Mouse (Mus musculus): ENCODE results near the gene Gmfg. TPM values are rescaled to one million over a fixed set of nuclear protein-coding genes. Genes with fewer than 3 reads are reported as not detected.
A peak's percentile ranks its signal among the peaks of the same experiment; 100 is the strongest.

The Gmfg gene
- polyA plus RNA-seq, 1 experiment = 20.7 TPM

GRCm38 (mm10) chr7:28484192-28484591 is 46.9 kb downstream of the Gmfg start:
- DNase-seq (ENCODE audit: low spot score) = no peak

- no peak for DNase-seq (ENCODE audit: low spot score)
Measured at GRCm38 (mm10) chr7:28488030-28488491, 50.8 kb downstream of the Gmfg start.

GRCm38 (mm10) chr7:28490410-28490809 is 53.2 kb downstream of the Gmfg start:
- DNase-seq (ENCODE audit: low spot score) = peak; percentile 35

- DNase-seq (ENCODE audit: low spot score) = no peak
Measured at GRCm38 (mm10) chr7:28490903-28491302, 53.7 kb downstream of the Gmfg start.

- DNase-seq (ENCODE audit: low spot score) = no peak
Measured at GRCm38 (mm10) chr7:28492310-28492709, 55.1 kb downstream of the Gmfg start.

- DNase-seq (ENCODE audit: low spot score) = no peak
Measured at GRCm38 (mm10) chr7:28495426-28495825, 58.2 kb downstream of the Gmfg start.

Other genes with a start within 250 kb of the Gmfg start
- gene Eid2, start 169.6 kb upstream of the Gmfg start, polyA plus RNA-seq (2012; rRNA removed) = 14.8 and 15.6 TPM in 2 replicates
- 9.4 and 10.1 TPM in 2 replicates for gene Eid2b, start 159.7 kb upstream of the Gmfg start, polyA plus RNA-seq (2012; rRNA removed)
- gene Selenov, start 146.3 kb upstream of the Gmfg start, polyA plus RNA-seq (2012; rRNA removed) = 0.19 TPM in 1 of 2 replicates, not detected in the other
- gene Dll3, start 135.2 kb upstream of the Gmfg start, polyA plus RNA-seq (2012; rRNA removed) = not detected in 2 replicates
- gene Timm50, start 125.4 kb upstream of the Gmfg start, polyA plus RNA-seq (2012; rRNA removed) = 33.7 and 41.8 TPM in 2 replicates
- 60.7 and 72.5 TPM in 2 replicates for gene Supt5, start 98.7 kb upstream of the Gmfg start, polyA plus RNA-seq (2012; rRNA removed)
- gene Rps16, start 86.8 kb upstream of the Gmfg start, polyA plus RNA-seq (2012; rRNA removed) = 1,939 and 2,023 TPM in 2 replicates
- gene Plekhg2, start 64.8 kb upstream of the Gmfg start, polyA plus RNA-seq (2012; rRNA removed) = 11.7 and 23.9 TPM in 2 replicates
- gene Zfp36, start 57.2 kb upstream of the Gmfg start, polyA plus RNA-seq (2012; rRNA removed) = 33.5 and 34.1 TPM in 2 replicates
- gene Med29, start 44.7 kb upstream of the Gmfg start, polyA plus RNA-seq (2012; rRNA removed) = 25.6 and 30.8 TPM in 2 replicates
- 108 and 130 TPM in 2 replicates for gene Paf1, start 44.5 kb upstream of the Gmfg start, polyA plus RNA-seq (2012; rRNA removed)
- 3.9 and 4.3 TPM in 2 replicates for gene Lrfn1, start 14.5 kb downstream of the Gmfg start, polyA plus RNA-seq (2012; rRNA removed)
- gene Ifnl2, start 73.0 kb downstream of the Gmfg start, polyA plus RNA-seq (2012; rRNA removed) = not detected in 2 replicates
- gene Ifnl3, start 85.4 kb downstream of the Gmfg start, polyA plus RNA-seq (2012; rRNA removed) = not detected in 2 replicates
- 0.27 TPM in 1 of 2 replicates, not detected in the other for gene Sycn, start 103.4 kb downstream of the Gmfg start, polyA plus RNA-seq (2012; rRNA removed)
- 0.67 and 1.1 TPM in 2 replicates for gene Nccrp1, start 109.8 kb downstream of the Gmfg start, polyA plus RNA-seq (2012; rRNA removed)
- gene Samd4b, start 160.7 kb downstream of the Gmfg start, polyA plus RNA-seq (2012; rRNA removed) = 49.9 and 54.5 TPM in 2 replicates
- 24.7 and 31.3 TPM in 2 replicates for gene Pak4, start 160.7 kb downstream of the Gmfg start, polyA plus RNA-seq (2012; rRNA removed)
- gene Acp7, start 193.9 kb downstream of the Gmfg start, polyA plus RNA-seq (2012; rRNA removed) = not detected in 2 replicates